Mouse (Mus musculus) ovary, adult 18-20 months (tissue): ENCODE data around the gene Rnf216.
A peak's percentile ranks its signal among the peaks of the same experiment; 100 is the strongest.

ENCODE experiments used
- DNase-seq: peaks from one replicate; pipeline ENCODE4 v3.0.0; 2022; ENCODE audit warnings: low spot score, mixed read lengths

Rnf216 gene

DNA sequence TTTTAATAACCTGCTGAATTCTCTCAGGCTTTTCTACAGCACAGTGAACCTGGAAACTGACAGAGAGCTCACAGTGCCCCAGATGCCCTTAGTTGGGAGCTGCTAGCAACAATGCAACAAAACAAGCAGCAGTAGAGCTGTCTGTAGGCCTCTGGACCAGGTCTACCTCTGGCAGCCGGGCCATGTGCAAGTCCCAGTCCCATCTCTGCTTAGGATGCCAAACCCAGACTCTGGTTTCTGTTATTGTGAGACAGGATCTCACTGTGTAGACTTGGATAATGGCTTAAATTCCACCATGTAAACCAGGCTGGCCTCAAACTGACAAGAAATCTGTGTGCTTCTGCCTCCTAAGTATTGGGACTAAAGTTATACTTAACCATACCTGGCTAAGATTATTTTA is 11.2 kb downstream of the Rnf216 start:
- no peak for DNase-seq

DNA sequence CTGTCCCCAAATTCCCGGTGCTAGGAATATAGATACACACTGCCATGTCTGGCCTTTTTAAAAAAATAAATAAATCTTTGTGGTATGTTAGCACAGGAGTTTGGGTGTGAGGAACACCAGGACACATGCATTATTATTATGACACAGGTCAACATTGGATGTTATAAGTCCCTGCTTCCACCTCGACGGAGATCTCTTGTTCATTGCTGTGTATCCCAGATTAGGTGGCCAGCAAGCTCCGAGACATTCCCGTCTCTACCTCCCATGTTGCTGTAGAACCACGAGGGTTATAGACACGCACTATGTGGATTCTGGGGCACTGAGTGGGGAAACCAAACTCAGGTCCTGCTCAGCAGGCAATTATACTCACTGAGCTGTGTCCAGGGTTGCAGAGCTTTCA is 17.5 kb downstream of the Rnf216 start:
- no peak for DNase-seq

DNA sequence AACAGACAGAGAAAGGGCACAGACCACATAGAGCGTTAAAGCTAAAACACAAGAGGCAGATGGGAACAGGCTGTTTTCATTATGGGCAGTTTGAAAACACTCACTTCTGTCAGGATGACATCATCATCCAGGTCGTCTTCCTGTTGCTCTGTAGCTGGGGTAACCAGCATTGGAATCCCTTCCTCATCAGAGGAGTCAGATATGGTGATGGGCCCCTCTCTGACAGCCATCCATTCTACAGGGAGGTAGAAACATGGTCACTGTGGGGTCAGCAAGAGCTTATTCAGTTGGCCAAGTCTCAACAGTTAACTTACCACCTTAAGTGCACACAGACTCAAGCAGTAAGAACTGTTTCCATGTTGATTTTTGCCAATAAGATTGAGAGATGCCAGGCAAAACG is 19.9 kb downstream of the Rnf216 start:
- no peak for DNase-seq

DNA sequence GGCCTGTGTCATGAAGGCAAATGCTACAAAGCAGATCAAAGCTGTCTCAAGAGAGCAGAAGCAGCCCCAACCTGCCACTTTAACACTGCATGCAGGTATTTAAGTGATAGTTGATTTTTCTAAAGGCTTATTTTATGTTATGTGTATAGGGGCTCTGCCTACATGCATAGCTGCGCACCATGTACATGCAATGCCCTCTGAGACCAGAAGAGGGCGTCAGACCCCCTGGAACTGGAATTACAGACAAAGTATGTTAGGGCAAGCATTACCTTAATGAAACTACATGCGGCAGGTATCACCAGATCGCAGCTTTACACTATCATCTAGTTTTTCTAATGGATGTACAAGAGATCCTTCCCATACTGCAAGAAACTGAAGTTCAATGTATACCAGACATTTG is 27.9 kb downstream of the Rnf216 start:
- no peak for DNase-seq

- DNase-seq, result no peak
Measured at GRCm38 (mm10) chr5:143079806-143080205, 33.0 kb downstream of the Rnf216 start.

GRCm38 (mm10) chr5:143076603-143077143 is 36.1 kb downstream of the Rnf216 start:
- no peak for DNase-seq

GRCm38 (mm10) chr5:143075987-143076386 is 36.8 kb downstream of the Rnf216 start:
- no peak for DNase-seq

GRCm38 (mm10) chr5:143069048-143069447 is 43.7 kb downstream of the Rnf216 start:
- DNase-seq, result no peak

GRCm38 (mm10) chr5:143068382-143068781 is 44.4 kb downstream of the Rnf216 start:
- no peak for DNase-seq

DNA sequence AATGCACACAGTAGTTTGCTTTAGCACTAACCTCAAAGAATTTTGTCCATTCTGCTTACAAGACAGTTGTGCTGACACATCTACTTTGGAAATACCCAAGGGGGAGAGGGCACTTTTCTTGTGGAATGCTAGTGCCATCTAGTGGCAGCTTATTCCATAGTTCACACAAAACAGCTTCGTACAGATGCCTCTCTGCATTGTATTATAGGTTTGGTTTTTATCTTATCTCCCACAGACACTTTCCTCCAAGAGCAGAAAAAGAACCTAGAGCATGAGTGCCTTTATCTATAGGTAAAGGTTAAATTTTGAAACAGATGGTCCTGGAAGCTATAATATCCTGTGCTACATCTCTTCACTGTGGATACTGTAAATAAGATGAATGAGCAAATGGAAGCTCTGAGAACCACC is 46.2 kb downstream of the Rnf216 start:
- no peak for DNase-seq

- no peak for DNase-seq
Measured at GRCm38 (mm10) chr5:143066096-143066495, 46.7 kb downstream of the Rnf216 start.

DNA sequence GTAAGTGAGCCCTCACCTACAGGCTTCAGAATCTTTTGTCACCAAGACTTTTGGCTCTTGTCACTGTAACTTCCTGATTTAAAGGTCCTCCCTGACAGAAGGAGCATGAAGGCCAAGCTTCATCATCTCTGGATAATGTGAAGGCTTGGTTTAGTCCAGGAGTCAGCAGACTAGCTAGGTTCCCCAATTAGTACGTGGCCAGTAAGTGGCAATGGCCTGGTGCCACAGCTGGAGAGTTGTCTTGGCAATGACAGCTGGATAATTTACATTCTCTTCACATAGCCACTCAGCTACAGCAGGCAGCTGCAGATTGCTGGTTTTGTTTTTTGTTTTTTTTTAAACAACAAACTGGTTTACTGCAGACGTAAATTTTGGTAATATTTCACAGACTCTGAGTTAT is 47.6 kb downstream of the Rnf216 start:
- DNase-seq, result no peak

DNA sequence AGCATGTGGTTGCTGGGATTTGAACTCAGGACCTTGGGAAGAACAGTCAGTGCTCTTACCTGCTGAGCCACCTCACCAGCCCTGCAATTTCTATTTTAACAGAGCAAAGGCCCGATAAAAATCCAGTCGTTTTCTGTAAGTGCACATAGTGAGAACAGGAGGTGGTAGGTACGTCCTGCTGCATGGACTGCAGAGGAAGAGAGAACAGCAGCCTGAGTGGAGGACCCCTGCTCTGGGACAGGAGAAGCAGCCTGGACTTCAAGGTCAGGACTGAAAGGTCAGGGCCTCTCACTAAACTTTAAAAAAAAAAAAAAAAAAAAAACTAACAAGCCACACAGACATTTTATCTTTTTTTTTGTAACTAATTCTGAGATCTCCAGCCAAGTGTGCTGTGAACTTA is 50.5 kb downstream of the Rnf216 start:
- DNase-seq, result no peak

- no peak for DNase-seq
Measured at GRCm38 (mm10) chr5:143061511-143061910, 51.3 kb downstream of the Rnf216 start.

DNA sequence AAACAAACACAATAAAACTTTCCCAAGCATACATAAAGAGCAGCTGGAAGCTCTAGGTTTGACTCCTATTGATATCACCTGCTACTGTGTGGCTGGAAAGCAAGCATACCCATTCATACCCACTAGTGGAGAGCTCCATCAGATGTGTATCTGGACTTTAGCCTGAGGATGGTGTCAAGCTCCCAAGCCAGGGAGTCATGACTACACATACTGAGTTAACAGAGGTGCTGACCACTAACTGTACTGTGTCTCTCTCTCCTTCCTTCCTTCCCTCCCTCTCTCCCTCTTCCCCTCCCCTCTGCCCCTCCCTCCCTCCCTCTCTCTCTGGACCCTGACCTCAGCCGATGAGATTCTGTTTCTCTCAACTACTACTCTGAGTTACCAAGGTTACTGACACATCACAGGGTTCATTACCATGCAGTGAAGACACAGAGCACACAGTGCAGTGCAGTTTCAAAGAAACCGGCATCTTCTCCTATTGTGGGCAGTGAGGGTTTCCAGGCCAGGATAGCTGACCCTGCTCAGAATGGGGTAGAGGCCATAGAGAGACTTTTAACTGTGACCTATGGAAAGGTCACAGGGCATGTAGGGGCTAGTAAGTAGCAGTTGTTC is 51.9 kb downstream of the Rnf216 start:
- DNase-seq, result no peak

DNA sequence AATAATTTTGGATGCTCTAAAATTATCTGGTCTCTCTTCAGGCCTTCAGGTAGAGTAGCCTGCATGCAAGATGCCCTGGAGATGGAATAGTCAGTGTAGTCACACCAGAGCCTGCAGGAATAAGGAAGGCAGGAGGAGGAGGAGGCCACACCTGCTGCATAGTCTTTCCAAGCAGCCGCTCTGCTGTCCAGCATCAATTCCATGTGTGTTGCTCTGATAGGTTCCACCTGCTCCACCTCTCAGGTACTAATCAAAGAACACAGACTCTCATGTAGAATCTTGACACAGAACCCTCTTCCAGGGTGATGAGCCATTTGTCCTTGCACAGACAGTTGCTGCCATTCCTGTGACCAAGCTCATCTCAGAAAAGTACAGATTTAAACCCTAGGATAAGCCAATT is 52.8 kb downstream of the Rnf216 start:
- DNase-seq, result no peak

DNA sequence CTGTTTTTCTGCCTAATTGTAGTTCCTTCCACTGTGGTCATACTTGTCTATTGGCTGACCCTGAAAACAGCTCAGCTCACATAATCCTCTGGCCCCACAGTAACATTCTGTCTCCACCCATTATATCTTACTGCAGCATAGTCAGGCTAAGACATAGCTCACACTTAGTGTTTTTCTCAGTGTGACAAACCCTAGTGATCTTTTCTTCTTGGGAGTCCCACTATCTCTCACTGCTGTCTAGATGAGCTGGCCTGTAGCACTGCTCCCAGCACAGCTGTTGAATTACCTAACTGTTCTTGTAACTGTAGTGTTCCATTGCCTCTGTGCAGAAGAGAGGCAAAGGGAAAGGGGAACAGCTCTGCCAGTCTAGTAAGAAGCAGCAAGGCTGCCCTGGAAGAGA is 53.6 kb downstream of the Rnf216 start:
- no peak for DNase-seq

GRCm38 (mm10) chr5:143058675-143059074 is 54.1 kb downstream of the Rnf216 start:
- no peak for DNase-seq

- DNase-seq, result no peak
Measured at GRCm38 (mm10) chr5:143058208-143058607, 54.6 kb downstream of the Rnf216 start.

DNA sequence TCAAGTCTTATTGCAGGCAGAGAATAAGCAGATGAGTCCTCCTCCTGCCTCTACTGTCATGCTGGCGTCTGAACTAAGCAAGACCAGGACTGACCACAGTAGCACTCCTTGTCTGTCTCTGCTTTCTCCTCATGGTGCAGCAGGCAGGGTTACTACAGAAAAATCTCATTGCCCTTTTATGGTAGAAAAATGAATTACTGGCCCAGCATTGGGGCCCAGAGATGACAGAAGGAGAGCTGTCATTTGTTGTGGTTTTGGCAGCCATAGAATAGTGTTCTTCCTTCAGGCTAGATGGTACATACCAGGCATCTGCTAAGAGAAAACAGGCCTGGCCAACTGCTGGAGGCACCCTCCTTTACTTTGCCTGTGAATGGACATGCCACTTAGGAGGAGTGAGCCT is 55.0 kb downstream of the Rnf216 start:
- no peak for DNase-seq

- DNase-seq, result peak; percentile 25
Measured at GRCm38 (mm10) chr5:143056191-143056880, 56.5 kb downstream of the Rnf216 start.

- no peak for DNase-seq
Measured at GRCm38 (mm10) chr5:143055501-143056125, 57.2 kb downstream of the Rnf216 start.

GRCm38 (mm10) chr5:143054703-143055102 is 58.1 kb downstream of the Rnf216 start:
- DNase-seq, result no peak
